Mouse (Mus musculus) E14TG2a.4 (cell line): ENCODE data around the gene Tamm41.
A peak's percentile ranks its signal among the peaks of the same experiment; 100 is the strongest.

Experiments used
- H3K27me3 ChIP-seq: 2 replicates; pipeline ENCODE4 v1.6.1; 2014; ENCODE audit warnings: low read length, control low read depth; ENCODE audit not compliant: insufficient read depth
- H3K36me3 ChIP-seq: 2 replicates; pipeline ENCODE4 v1.6.1; 2014; ENCODE audit warnings: low read length, control low read depth; ENCODE audit not compliant: insufficient read depth
- H3K4me1 ChIP-seq: replicated peaks from 2 replicates; pipeline ENCODE4 v1.6.1; 2014; ENCODE audit warnings: low read depth, low read length, control low read depth
- H3K4me3 ChIP-seq: replicated peaks from 2 replicates; pipeline ENCODE4 v1.5.1; 2014; ENCODE audit warnings: mild to moderate bottlenecking, low read length
- H3K9me3 ChIP-seq: 2 replicates; pipeline ENCODE4 v1.6.1; 2014; ENCODE audit warnings: low read length, control low read depth
- CTCF ChIP-seq: conservative IDR thresholded peaks from 2 replicates; pipeline ENCODE4 v1.5.1; 2014; ENCODE audit warnings: low read length
- NANOG ChIP-seq: IDR thresholded peaks from 2 replicates; pipeline ENCODE4 v1.6.1; 2014; ENCODE audit warnings: borderline replicate concordance, low read length, mixed read lengths
- POU5F1 ChIP-seq: IDR thresholded peaks from 2 replicates; pipeline ENCODE4 v1.6.1; 2014; ENCODE audit warnings: low read length, borderline replicate concordance

Tamm41 gene

GRCm38 (mm10) chr6:115056699-115057098 lies 19.0 kb upstream of the Tamm41 start:
- Histone ChIP-seq H3K9me3 (peaks cover 17% of the 10 kb centered on the region), H3K27me3 (peaks cover 8% of the 10 kb centered on the region; the same call in 1 of the 2 replicates), H3K36me3 (no peaks in the 10 kb centered on the region), H3K4me3 (no peak overlapping the region), H3K4me1 (no peaks in the 10 kb centered on the region)
- no peak for TF ChIP-seq POU5F1
- TF ChIP-seq NANOG, result no peak
- no peak for TF ChIP-seq CTCF

DNA sequence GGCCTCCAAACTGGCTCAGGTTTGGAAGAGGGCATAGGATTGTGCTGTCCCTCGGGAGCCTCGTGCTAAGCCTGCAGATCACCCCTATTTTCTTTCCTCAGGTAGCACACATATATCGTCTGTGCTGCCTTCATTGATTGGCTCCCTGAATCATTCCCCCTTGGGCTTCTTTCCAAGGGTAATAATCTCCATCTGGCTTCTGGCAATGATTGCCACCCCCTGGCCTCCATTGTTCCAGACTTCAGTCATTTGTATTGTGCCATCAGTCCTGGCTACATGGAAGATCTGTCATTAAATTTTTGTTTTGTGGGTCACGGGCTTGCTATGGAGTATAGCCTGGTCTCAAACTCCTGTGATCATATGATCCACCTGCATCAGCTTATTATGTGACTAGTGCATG lies 17.8 kb upstream of the Tamm41 start:
- TF ChIP-seq NANOG (no peak), CTCF (no peak), POU5F1 (no peak)
- H3K9me3 ChIP-seq, result peaks cover 24% of the 10 kb centered on the region
- no peak overlapping the region for H3K4me3 ChIP-seq
- H3K4me1 ChIP-seq, result no peaks in the 10 kb centered on the region
- no peaks in the 10 kb centered on the region for H3K36me3 ChIP-seq
- peaks cover 11% of the 10 kb centered on the region; the same call in 1 of the 2 replicates for H3K27me3 ChIP-seq

DNA sequence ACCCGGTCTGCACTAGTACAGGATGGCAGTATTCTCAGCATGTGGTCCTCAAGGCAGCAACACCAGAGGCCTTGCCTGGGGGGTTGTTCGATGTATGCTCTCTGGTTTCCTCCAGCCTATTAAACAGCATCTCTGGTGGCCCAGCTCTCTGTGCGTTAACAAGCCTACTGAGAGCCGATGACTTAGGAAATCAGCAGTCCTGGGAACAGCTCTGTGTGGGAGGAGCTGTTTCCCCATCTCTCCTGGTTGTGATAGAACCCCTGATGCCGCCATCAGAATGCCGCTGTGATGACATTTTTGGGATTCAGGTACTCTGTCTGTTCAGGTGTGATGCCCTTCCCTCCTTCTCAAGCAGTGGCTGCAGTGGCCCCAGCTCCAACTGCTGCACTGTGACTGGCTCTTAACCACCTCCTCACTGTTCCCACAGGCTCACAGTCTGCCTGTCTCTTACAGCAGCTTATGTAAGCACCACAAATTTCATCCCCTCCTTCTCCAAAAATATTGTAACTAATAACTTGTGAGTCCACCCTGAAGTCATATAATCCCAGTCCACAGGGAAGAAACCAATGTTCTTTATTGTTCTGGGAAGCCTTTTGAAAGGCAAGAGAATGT lies 14.0 kb upstream of the Tamm41 start:
- TF ChIP-seq CTCF (no peak), NANOG (no peak), POU5F1 (no peak)
- H3K4me1 ChIP-seq, result no peaks in the 10 kb centered on the region
- H3K9me3 ChIP-seq, result peaks cover 25% of the 10 kb centered on the region
- H3K4me3 ChIP-seq, result no peak overlapping the region
- H3K36me3 ChIP-seq, result no peaks in the 10 kb centered on the region
- H3K27me3 ChIP-seq, result peaks cover 9% of the 10 kb centered on the region; the same call in 1 of the 2 replicates

- H3K9me3 ChIP-seq, result peaks cover 19% of the 10 kb centered on the region
- no peaks in the 10 kb centered on the region for H3K36me3 ChIP-seq
- H3K4me3 ChIP-seq, result no peak overlapping the region
- H3K4me1 ChIP-seq, result no peaks in the 10 kb centered on the region
- TF ChIP-seq NANOG, result no peak
- no peak for TF ChIP-seq POU5F1
- TF ChIP-seq CTCF, result peak; percentile 67
- H3K27me3 ChIP-seq, result peaks cover 9% of the 10 kb centered on the region; the same call in 1 of the 2 replicates
Measured at GRCm38 (mm10) chr6:115049015-115049414, 11.3 kb upstream of the Tamm41 start.

- H3K27me3 ChIP-seq, result peaks cover 9% of the 10 kb centered on the region; the same call in 1 of the 2 replicates
- no peaks in the 10 kb centered on the region for H3K4me1 ChIP-seq
- no peaks in the 10 kb centered on the region for H3K36me3 ChIP-seq
- no peak for TF ChIP-seq NANOG
- TF ChIP-seq CTCF, result no peak
- TF ChIP-seq POU5F1, result no peak
- no peak overlapping the region for H3K4me3 ChIP-seq
- peaks cover 9% of the 10 kb centered on the region for H3K9me3 ChIP-seq
Measured at GRCm38 (mm10) chr6:115047816-115048215, 10.1 kb upstream of the Tamm41 start.

GRCm38 (mm10) chr6:115046064-115046463 lies 8.4 kb upstream of the Tamm41 start:
- Histone ChIP-seq H3K36me3 (no peaks in the 10 kb centered on the region), H3K9me3 (peaks cover 7% of the 10 kb centered on the region), H3K4me1 (no peaks in the 10 kb centered on the region), H3K4me3 (no peak overlapping the region), H3K27me3 (peaks cover 11% of the 10 kb centered on the region; the same call in 1 of the 2 replicates)
- TF ChIP-seq NANOG (no peak), CTCF (no peak), POU5F1 (no peak)

DNA sequence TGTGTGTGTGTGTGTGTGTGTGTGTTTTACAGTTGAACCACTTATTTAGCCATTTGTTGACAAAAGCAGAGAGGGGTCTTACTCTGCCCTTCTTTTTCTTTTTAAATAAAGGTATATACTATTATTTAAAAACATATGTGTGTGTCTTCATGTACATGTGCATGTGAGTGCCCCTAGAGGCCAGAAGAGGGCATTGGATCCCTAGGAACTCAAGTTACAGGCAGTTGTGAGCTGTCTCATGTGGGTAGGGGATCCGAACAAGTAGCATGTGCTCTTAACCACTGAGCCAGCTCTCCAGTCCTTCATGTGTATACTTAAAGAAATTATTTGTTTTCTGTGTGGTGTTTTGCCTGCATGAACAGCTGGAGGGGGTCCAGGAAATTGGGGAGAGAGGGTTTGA lies 7.0 kb upstream of the Tamm41 start:
- H3K4me3 ChIP-seq, result no peak overlapping the region
- TF ChIP-seq CTCF, result peak; percentile 29; the same call in 1 of the 2 replicates
- no peak for TF ChIP-seq NANOG
- no peak for TF ChIP-seq POU5F1
- no peaks in the 10 kb centered on the region for H3K4me1 ChIP-seq
- peaks cover 15% of the 10 kb centered on the region; the same call in 1 of the 2 replicates for H3K27me3 ChIP-seq
- no peaks in the 10 kb centered on the region for H3K9me3 ChIP-seq
- H3K36me3 ChIP-seq, result no peaks in the 10 kb centered on the region

DNA sequence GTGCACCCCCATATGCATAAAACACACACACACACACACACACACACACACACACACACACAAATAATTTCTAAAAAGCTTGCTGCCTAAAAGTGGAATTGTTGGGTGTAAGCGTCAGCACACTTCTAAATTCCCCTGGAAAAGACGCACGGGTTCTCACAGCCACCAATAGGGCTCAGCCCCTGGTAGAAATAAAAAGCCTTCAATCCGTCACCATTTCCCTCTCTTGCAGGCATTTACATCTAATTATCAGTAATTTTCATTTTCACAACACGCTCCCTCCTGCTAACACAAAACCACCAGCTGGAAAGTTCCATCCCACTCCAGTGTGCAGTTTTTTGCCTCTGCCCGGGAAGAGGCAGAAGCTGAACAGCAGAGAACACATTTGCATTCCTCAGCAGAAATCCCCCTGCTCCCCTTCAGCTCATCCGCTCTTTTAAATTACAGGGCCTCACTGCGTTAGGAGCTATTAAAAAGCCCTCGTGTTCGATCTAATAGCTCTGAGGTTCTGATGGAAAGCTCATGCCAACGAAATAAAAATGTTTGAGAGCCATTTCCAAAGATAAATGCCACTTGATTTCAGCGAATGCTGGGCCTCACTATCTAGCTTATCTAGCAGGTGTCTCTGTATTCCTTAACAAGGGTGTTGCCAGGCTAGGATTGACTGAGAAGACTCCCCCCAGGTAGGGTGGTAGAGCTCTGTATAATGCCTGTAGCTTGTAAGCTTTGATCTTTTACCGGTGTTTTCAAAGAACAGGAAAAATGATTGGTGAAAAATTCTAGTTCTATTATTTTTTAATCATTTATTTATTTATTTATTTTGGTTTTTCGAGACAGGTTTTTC lies 6.2 kb upstream of the Tamm41 start:
- Histone ChIP-seq H3K4me1 (no peaks in the 10 kb centered on the region), H3K36me3 (no peaks in the 10 kb centered on the region), H3K4me3 (no peak overlapping the region), H3K9me3 (no peaks in the 10 kb centered on the region), H3K27me3 (peaks cover 14% of the 10 kb centered on the region; the same call in 1 of the 2 replicates)
- TF ChIP-seq POU5F1 (no peak), NANOG (no peak), CTCF (no peak)
